Mouse (Mus musculus) spleen, postnatal 10 days (tissue): Measurements from ENCODE around the gene Adam17.
A peak's percentile ranks its signal among the peaks of the same experiment; 100 is the strongest.
"Not testable (repeated sequence)": the region's sequence is repeated elsewhere in the genome, so short reads cannot be mapped to it uniquely, and the experiment has no call there.

ENCODE experiments used
- DNase-seq, 2 experiments: peaks; one replicate each; pipeline ENCODE4 v3.0.0; 2021 to 2022; ENCODE audit warnings: low spot score in 2 of 2

Gene Adam17

DNA sequence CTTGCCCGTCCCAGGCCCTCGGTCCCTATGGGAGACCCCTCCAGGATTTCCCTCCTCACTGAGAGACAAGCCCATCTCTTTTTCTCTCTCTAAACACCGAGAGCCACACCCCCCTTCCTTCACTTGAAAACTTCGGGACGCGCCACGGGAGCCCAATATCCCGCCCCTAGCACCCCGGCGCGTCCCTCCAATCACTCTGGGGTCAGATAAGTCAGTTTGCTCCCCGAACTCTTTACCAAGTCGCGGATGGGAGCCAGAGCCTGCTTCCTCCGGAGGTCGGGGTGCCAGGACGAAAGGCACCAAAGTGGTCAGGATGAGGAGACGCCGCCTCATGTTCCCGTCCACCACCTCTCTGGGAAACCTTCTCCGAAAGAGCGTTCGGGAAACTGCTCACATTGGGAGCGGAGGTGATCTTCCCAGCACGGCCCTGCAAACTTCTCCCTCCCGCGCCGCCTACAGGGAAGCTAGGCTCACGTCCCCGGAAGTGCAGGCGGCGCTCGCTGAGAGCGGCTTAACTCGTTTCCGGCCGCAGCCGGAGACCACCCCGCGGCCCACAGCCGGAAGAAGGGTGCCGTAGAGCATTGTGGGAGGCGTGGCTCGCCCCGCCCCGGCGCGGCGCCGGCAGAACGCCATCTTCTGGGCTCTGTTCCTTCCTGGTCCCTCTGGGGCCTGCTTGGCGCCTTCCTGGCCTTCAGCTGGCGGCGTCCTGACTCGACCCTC, at the start of gene Adam17:
Gene Adam17, minus strand, starts transcription at position 533 of the 720 bp plus-strand sequence.
- peak; percentile 91 to 95 for DNase-seq

DNA sequence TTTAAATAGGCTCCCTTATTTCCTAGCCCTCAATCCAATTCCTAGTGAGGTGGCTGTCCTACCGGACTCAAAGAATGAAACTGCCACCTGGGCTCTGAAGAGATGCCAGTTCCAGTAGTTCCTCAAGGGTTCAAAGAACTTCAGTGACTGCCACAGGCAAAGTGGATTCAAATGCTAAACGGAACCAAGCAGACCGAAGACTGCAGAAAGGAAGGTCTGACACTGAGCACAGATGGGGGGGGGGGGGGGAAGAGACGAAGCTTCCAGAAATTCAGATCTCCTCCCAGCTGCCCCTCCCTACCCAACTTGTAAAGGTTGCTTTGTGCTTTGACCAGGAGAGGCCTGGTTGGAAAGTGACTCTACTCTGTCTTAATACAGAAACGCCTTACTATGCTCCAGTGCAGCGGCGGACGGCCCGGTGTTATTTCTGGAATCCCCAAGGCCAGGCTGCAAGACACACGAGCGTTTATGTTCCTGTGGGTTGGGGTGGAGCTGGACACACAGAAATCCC, 45.2 kb upstream of the Adam17 start:
- peak; percentile 8 to 17 for DNase-seq

DNA sequence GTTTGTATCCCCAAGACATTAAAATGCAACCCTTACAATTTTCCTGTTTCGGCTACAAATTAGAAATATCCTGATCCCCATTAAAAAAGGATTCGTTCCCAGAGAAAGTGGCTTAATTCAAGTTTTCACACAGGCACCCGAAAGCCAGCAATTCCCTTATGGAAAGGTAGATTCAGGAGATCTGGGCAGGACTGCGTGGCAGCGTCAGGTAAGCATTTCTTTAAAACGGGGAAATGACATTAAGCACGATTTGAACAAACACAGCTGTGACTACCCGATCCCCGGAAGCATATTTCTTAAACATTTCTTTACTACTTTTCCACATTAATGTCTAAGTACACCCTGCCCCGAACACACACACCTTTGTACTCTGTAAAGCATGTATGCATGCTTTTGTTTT, 44.7 kb upstream of the Adam17 start:
- DNase-seq, result peak in 1 of 2 experiments; percentile 16

DNA sequence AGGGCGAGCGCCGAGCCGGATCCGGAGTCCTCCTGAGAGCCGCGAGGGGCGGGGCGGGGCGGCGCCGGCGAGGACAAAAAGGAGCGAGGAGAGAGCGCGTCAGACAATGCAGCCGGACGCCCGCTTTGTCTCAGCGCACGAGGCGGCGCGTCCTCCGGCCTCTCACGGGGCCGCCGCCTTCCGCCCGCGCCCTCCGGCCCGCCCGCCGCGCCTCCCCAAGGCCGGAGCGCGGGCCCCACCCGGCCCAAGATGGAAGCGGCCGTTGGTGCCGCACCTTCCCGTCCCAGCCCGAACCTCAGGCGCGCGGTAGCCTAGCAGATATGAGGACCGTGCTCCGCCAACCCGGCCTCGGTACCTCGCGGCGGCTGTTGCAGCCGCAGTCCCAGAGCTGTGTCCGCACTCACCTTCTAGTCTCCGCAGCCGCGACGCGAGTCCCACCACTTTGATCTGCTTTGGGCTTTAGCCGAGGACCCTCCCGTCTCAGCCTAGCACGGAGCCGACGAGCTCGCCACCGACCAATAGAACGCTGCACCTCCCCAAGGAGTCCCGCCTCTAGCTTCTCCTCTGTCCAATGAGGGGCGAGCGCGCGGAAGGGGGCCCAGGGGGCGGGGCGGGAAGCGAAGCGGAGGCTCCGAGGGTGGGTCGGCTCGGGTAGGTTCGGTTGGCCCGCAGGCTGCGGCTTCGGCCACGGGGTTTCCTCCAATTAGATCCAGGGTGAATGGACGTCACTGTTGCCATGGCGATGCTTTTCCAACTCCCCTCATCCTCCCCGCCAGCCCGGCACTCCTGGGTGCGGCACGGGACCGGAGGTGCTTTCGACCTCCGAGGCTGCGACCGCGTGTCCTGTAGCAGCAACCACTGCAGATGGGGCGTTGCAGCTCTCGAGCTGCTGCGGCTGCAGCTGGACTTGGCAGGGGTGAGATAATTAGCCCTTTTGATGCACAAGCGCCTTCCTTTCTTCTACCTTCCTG, 44.0 kb upstream of the Adam17 start, which contains the start of gene Ywhaq:
Gene Ywhaq, minus strand, starts transcription at position 538 of the 971 bp plus-strand sequence.
- DNase-seq, result peak; percentile 91 to 94

DNA sequence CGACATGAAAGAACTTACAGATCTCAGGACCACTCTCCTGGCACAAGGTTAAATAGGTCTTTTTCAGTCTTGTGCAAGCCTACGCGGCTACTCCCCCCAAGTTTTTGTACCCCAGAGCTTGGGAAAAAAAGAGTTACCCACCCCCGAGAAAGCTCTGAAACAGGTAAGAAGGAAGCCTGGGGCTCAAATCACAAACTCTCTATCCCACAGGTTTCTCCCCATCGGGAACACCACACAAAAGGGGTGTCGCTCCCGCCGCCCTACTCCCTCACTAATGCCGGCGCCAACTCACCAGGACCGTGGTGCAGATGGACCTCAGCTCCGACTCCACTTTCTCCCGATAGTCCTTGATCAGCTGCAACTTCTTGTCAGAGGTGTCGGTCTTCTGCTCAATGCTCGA, 43.1 kb upstream of the Adam17 start:
- peak; percentile 34 to 35 for DNase-seq

DNA sequence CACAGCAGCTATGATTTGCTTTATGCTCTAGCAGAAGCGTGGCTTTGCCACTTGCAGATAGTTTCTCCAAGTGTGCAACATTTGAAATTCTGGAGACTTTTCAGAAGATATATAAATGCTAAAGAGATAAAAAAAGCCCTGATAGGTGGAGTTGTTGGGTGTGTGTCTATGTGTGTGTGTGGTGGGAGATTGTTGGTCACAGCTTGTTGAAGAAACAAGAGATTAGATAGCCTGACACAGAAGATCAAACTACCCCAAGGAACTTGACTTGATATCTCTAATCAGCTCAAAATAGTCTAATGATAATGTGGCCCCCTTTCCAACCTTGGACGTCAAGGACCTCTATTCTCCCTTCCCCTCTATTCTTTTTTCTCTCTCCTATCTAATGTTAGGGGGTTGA, 37.2 kb upstream of the Adam17 start:
- no peak for DNase-seq

DNA sequence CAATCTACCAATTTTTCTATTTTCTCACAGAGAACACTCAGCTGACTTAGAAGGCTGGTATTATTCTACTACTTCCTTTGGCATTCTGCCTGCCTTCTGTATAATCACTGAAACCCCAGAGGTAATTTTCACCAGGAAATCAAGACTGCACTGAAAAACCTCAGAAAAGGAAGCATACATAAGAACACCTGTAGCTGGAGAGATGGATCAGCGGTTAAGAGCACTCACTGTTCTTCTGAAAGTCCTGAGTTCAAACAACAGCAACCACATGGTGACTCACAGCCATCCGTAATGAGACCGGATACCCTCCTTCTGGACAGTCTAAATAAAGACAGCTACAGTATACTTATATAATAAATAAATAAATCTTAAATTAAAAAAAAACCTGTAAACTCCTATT, 36.2 kb upstream of the Adam17 start:
- DNase-seq, result no peak

DNA sequence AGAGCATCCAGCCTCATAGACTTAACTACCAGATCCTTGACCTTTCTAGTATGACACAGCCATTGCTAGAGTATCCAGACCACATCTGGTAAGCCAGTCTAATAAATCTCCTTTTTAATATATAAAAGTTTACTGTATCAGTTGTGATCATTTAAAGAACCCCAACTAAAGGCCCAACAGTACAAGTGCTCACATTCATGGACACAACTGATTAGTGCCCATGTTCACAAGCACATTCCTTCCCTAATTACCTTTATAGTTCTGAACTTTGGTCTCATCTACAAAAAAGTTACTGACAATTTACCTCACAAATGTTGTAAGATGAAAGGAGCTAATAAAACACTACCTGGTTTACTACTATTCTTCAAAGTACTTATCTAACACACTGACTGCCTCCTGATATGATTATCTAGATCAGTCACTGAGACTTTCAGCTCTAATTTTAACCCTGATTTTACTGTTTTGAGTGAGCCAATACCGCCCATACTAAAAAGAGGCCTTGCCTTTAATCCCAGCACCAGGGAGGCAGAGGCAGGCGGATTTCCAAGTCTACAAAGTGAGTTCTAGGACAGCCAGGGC, 35.4 kb upstream of the Adam17 start:
- no peak for DNase-seq

DNA sequence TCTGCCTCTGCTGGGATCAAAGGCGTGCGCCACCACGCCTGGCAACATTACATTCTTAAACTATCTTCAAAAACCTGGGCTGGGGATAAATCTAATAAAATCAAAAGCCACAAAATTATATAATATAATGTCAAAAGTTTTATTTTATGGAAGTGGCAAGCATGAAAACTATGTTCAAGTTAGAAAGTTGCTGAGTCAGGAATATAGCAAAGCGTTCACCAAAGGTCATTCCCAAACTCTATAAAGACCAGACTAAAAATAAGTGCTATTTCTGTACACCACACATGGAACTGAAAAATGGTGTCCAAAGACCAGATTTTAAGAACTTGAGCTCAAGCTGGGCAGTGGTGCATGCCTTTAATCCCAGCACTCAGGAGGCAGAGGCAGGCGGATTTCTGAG, 29.3 kb upstream of the Adam17 start:
- DNase-seq, result no peak

DNA sequence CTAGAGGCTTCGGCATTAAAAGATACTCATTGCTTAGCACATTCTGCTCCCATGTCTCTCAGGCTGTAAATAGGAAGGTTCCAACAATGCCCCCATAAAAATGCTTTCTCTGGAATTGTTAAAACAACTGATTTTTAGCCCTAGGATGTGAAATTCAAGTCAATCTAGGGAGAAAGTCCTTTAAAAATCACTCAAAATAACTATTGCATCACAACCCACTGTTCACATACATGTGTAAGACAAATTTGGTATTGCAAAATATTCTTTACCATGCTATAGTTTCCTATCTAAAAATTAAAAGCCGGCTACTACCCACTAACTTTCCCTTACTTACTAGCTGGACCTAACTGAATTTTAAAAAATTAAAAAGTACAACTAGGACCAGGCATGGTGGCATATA, 12.8 kb upstream of the Adam17 start:
- no peak for DNase-seq

DNA sequence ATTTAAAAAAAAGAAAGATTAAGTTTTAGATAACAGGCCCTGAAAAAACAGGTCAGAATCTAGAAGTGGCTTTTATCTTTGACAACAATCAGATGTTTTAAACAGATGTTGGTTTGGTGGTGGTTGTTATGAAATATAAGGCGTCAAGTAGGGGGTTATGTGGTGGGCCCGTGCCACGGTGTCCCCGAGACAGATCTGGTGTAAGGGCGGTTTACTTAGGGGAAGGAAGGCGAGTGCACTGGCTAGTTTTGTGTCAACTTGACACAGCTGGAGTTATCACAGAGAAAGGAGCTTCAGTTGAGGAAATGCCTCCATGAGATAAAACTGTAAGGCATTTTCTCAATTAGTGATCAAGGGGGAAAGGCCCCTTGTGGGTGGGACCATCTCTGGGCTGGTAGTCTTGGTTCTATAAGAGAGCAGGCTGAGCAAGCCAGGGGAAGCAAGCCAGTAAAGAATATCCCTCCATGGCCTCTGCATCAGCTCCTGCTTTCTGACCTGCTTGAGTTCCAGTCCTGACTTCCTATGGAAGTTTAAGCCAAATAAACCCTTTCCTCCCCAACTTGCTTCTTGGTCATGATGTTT, 5.4 kb upstream of the Adam17 start:
- not testable (repeated sequence) for DNase-seq

DNA sequence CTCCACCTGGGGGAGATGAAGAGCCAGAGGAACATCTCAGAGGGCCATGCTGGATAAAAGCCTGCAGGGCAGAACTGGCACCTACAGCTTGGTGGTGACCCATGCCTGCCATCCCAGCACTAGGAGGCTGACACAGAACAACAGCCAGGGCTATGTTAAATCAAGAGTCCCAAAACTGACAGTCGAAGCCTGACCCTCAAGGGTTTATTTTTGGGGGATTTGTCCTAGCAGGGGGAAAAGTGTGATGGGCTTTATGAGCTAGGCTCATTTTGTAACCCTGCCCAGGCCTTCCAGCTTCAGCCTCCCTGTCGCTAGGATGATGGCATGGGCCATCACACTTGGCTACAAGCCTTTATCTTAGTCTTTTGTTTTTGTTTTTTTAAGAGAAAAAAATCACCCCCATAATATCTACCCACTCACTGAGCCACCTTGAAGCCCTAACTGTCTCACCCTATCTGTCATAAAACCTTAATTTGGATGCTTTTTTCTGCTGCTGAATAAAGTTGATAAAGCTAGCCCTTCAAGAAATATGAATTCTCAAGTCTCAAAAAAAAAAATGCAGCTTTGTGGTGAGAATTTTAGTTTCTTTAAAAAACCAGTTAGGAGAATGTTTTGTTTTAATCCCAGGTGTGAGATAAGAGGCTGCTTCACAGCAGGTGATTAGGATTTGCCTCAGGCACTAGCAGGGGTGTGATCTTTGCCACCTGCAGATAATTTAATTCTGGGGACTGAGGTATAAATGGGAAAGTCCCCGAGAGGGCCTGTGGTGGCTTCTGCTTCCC, 2.1 kb upstream of the Adam17 start:
- DNase-seq, result no peak

DNA sequence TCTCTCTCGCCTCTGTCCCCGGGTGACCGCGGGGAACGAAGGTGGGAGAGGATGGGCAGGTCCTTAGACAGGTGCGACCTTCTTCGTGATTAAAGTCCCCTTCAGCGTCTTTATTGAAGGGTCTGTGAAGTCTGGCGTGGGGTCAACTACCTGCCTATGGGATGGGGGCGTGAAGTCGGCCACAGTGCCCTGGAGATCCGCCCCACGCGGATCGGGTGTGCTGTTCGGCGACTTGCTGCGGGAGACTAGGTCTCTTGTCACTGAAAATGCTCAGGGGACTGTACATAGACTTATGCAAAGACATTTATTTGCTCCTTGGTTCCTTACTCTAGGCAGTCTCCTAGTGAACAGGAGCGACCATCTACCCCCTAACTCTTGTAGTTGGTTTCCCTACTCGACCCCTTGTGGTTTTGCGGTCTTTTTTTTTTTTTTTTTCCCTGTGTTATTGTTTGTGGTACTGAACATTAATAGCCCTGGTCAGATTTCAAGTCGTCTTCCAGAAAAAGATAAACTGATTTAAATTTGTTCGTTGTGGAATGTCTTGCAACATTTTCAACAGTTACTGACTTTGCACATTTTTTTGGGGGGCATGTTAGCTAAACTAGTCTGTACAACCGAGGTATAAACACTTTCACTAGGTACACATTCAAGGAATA, 516 bp upstream of the Adam17 start:
- DNase-seq, result no peak

DNA sequence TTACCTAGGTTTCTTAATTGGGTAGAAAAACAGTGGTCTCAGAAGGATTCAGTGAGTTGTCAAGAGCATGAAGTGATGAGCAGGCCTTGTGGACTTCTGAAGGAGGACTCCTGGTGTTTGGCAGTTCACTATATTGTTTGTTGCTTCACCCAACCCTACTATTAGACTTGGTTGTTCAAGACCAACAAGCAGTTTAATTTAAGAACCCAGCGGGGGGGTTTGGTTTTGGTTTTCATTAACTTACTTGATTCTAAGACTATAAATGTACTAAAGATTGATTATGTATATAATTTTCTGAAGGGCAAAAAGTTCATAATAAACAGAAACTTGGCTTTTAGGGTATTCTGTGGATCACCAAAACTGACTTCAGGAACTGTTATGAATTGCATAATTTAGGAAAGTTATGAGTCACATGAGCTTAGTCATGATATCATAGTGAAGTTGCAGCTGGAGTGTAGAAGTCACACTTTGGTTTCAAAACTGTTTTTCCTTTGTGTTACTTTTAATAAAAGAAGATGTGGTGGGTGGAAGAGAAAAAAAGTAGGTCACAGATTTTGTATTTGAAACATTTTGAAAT, 3.3 kb downstream of the Adam17 start:
- DNase-seq, result no peak

DNA sequence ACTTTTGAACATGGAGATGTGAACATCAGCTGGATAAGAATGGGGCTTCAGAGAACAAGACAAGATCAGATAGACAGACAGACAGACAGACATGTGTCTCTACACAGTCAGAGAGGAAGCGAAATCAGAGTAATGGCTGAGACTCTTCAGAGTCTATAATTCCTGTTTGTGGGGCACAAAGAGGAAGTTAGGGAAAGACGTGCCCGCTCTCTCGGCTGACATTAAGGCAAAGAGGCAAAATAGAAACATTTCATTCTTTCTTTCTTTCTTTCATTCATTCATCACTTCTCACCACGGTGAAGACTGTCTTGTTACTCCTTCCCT, 4.4 kb downstream of the Adam17 start:
- DNase-seq, result no peak

DNA sequence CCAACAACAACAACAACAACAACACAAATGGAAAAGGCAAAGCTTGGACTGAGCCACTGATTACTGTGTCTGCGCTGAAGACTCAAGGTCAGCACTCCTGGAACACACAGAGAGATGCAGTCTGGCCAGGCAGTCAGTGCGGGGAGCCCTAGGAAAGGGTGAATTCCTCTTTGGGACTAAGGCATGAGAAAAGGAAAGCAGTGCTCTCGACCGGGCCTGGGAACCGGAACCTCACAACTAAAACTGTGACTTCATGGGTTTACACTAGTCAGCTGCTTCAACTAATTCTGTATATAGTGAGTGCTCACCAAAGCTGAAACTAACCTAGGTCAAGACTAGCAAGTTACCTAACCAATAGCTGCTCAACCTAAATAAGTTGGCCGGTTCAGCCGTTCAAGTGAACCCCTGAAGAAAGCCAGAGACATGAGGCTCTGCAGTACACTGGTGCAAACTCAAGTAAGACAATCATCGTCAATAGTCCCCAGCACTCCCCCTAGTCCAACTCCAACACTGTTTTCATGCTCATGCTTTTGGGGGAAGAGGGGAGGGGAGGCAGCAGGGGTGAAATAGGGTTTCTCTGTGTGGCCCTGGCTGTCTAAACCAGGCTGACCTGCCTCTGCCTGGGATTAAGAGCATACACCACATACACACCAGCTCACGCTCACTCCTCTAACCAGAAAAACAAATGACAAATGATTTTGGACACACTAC, 4.9 kb downstream of the Adam17 start:
- no peak for DNase-seq

DNA sequence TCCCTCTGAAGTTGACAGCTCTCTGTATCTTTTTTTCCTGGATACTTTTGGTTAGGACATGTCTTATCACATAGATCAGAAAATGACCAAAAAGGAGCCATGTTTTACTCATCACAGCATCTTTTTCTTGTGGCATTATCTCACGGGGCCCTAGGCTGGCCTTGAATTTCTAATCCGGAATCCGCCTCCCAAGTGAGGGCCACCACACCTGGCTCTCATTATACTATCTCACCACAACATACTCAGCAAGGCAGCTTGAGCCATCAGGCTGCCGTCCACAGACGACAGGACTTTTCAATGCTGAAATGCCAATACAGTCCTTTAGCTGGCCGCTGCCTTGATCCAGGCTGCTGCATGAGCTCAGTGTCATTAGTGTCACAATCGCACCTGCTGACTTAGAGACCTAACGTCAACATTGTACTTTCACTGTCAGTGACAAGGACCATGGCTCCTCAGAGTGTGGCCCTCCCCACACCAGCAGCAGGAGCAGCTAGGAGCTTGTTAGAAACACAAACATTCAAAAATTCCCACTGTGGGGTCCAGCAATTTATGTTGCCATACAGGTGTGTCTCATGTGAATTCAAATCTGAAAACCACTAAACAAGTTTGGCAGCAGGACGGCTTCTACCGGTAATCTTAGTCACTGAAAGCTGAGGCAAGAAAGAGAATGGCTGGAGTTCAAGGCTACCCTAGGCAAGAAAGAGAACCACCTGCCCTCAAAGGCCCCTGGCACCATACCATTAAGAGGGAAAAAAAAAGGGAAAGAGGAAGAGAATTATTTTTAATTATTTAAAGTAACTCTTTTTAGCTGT, 8.6 kb downstream of the Adam17 start:
- no peak for DNase-seq

DNA sequence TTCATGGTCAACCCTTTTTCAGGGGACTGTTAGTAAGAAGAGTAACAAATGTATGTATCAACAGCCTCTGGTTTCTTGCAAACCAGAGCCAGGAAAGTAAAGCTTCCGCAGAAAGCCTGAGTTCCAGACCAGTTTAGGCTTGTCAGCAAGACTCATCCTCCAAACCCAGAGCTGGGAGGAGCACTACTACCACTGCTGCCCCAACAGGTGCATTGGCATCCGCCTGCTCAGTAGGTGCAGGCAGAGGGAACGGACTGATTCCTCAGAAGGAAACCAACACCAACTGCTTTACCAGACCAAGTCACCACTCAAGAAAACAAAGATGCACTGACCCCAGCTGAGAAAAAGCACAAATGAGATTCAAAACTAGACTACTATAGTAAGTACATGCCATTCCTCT, 10.2 kb downstream of the Adam17 start:
- DNase-seq, result no peak

DNA sequence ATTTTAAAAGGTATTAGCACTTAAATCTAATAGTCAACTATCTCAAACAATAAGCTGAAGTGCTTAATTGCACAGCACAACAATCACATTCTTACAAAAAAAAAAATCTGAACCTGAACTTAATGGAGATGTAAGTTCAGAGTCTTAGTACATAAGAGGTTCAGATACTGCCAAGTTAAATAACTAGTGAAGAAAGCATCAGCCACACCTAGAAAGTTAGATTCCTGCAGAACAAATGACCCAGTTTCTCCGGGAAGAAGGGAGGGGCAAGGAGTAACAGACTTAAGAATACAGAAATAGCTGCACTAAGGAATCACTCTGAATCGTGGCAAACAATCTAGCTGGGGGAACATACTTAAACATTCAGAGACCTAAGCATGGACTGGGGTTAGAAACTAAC, 10.7 kb downstream of the Adam17 start:
- DNase-seq, result no peak
